Mouse (Mus musculus): ENCODE results near the gene V1rd19.
"Not testable (repeated sequence)": the region's sequence is repeated elsewhere in the genome, so short reads cannot be mapped to it uniquely, and the experiment has no call there.

V1rd19 gene

DNA sequence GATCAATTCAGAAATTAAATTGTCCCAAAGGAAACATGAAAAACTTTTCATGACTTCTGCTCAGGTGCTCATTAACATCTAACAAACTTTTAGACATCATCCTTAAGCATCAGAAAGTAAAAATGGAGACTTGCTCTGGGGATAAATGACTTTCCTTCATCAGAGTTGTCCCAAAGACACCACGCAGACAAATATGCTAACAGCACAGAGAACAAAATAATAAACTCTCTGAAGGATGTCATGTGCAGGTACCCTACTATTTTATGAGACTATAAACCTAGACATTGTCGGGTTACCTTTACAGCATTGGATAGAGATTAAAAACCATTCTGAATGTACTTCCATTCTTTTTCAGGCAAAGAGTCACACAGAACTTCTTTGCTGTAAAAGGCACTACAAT is at the start of gene V1rd19:
Gene V1rd19, plus strand, starts transcription at position 301 of the 400 bp plus-strand sequence.
- no peak for DNase-seq (ENCODE audit: low spot score)

DNA sequence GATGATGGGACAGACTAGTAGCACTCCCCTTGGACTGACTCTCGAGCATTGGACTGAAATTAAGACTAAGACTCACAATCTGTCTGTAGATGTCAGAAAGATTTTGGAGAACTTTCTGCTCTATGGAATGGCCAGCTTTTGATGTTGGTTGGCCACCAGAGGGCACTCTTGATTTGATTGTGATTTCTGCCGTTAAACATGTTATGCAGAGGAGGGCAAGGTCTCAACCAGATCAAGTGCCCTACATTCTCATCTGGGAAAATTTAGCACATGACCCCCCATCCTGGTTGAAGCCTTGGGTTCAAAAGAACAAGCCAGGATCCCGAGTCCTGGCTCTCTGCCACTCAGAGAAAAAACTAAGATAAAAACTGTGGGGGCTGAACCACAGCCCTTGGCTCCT is 33.4 kb upstream of the V1rd19 start:
- not testable (repeated sequence) for DNase-seq (ENCODE audit: low spot score)

DNA sequence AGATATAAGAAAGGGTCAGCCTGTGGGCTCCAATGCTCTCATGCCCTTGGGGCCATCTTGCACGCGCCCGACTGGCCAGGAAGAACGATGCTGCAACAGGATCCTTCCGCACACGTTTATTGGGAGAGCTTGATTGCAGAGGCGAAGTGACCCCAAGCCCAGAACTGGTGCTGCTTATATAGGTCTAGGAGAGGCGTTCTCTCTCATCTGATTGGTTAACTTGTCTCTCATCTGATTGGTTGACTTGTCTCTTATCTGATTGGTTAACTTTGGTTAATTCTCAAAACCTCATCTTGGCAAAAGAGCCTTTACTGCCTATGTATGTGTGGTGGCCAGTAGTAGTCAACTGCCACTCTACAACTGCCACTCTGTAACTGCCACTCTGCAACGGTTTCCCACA is 27.2 kb upstream of the V1rd19 start, which contains the start of gene Vmn1r181:
Gene Vmn1r181, plus strand, starts transcription at position 301 of the 400 bp plus-strand sequence.
- DNase-seq (ENCODE audit: low spot score): not testable (repeated sequence)

DNA sequence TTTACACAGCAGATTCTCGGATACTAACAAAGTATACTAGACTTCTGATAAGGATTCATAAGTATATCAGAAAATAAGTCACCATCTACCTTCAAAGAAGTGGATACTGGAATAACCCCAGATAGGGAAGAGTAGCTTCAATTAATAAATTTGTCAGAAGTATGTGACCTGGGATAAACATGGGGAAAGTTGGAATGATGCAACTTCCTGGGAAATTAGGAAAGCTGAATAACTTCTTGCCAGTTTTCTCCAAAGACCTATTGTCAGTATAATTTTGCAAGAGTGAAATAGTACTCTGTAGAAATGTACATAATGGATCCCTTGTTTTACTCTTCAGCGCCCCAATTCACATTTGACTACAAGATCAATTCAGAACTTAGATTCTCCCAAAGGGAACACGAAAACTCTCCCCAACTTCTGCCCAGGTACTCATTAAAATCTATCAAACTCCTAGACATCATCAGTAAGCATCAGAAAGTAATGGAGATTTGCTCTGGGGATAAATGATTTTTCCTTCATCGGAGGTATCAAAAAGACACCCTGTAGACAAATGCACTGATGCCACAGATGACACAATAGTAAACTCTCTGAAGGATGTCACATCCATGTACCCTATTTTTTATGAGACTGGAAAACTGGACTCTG is 51.3 kb downstream of the V1rd19 start, which contains the start of gene Vmn1r183:
Gene Vmn1r183, plus strand, starts transcription at position 595 of the 645 bp plus-strand sequence.
- no peak for DNase-seq (ENCODE audit: low spot score)

Data from yolk sac, embryonic 10.5 days (tissue).